Mouse (Mus musculus) ES-E14 (cell line): ENCODE data around the gene Brms1.

Source experiments
- CHD2 ChIP-seq: IDR thresholded peaks from 2 replicates; pipeline ENCODE4 v1.6.1; 2014; ENCODE audit warnings: mild to moderate bottlenecking, low read depth, low read length, inconsistent platforms
- HCFC1 ChIP-seq: IDR thresholded peaks from 2 replicates; pipeline ENCODE4 v1.6.1; 2012; ENCODE audit warnings: low read length, inconsistent platforms, borderline replicate concordance; ENCODE audit not compliant: insufficient read depth
- MAFK ChIP-seq: IDR thresholded peaks from 2 replicates; pipeline ENCODE4 v1.6.1; 2014; ENCODE audit warnings: mild to moderate bottlenecking, low read depth, low read length, inconsistent platforms; ENCODE audit not compliant: insufficient read depth
- ZC3H11A ChIP-seq: IDR thresholded peaks from 2 replicates; pipeline ENCODE4 v1.6.1; 2012; ENCODE audit warnings: low read depth, mild to moderate bottlenecking, inconsistent platforms, low read length, borderline replicate concordance
- ZNF384 ChIP-seq: IDR thresholded peaks from 2 replicates; pipeline ENCODE4 v1.6.1; 2012; ENCODE audit warnings: low read depth, low read length, inconsistent platforms

DNA sequence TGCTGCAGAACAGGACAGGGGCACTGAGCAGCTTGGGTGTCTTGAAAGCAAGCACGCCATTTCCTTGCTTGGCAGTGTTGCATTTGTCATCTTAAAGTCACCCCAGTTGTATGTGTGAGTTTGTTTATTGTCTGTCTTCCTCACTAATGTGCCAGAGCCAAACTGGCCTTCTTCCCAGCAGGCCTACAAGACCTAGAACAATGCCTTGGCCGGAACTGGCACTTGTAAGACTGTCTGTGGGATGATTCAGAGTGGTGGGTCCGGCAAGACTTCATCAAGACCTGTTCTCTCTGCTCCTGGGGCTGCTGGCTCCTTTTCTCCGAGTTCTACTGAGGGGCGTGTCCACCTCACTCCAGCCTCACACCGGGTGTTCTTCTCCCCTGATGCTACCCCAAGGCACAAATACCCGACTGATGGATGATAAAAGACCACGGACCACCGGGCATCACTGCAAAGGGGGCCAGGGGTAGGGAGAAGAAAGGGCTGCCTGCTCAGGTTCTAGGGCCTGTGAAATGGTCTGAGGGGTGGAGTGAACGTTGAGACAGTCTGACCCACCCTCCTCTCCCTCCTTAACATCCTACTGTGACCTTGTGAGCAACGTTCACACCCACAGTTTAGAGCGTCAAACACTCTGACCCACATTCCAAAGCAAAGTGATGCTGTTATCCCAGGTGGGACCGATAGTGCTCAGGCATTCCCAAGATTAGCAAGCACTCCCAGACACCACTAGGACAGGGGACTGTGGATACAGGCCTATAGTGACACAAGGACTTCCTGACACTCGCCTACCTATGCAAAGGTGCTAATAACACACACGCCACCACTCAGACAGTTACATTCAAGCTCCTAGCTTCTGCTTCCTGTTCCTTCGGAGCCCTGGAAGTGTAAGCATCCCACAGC, 17.0 kb downstream of the Brms1 start:
- TF ChIP-seq MAFK (no peak), CHD2 (no peak), HCFC1 (no peak), ZNF384 (no peak), ZC3H11A (no peak)
